Mouse (Mus musculus) limb, embryonic 13.5 days (tissue): ENCODE data around the gene Chil4. TPM values are rescaled to one million over a fixed set of nuclear protein-coding genes. Genes with fewer than 3 reads are reported as not detected.
"Not testable (repeated sequence)": the region's sequence is repeated elsewhere in the genome, so short reads cannot be mapped to it uniquely, and the experiment has no call there.

Experiments
- ATAC-seq: fragments of 200-750 bp; cut with Nextera tagmentation; 2 replicates; pipeline ENCODE4 v1.8.0; 2017; ENCODE audit warnings: low read depth, moderate number of reproducible peaks, moderate TSS enrichment; ENCODE audit not compliant: low FRiP score
- H3K27ac ChIP-seq: fragments of 300-500 bp; sonication (generic); 2 replicates; pipeline ENCODE4 v1.5.1; 2015; ENCODE audit warnings: inconsistent platforms, mild to moderate bottlenecking, moderate library complexity
- H3K27me3 ChIP-seq: fragments of 300-500 bp; sonication (generic); 2 replicates; pipeline ENCODE4 v1.6.1; 2015; ENCODE audit warnings: mild to moderate bottlenecking, inconsistent platforms
- H3K36me3 ChIP-seq: fragments of 300-500 bp; sonication (generic); 2 replicates; pipeline ENCODE4 v1.6.1; 2015; ENCODE audit warnings: inconsistent platforms, mild to moderate bottlenecking, moderate library complexity
- H3K4me1 ChIP-seq: fragments of 300-500 bp; sonication (generic); 2 replicates; pipeline ENCODE4 v1.6.1; 2015; ENCODE audit warnings: inconsistent platforms
- H3K4me2 ChIP-seq: fragments of 300-500 bp; sonication (generic); replicated peaks from 2 replicates; pipeline ENCODE4 v1.6.1; 2015; ENCODE audit warnings: inconsistent platforms, mild to moderate bottlenecking, moderate library complexity
- H3K4me3 ChIP-seq: fragments of 300-500 bp; sonication (generic); 2 replicates; pipeline ENCODE4 v1.5.1; 2015; ENCODE audit warnings: moderate library complexity, mild to moderate bottlenecking, inconsistent platforms
- H3K9ac ChIP-seq: fragments of 300-500 bp; sonication (generic); 2 replicates; pipeline ENCODE4 v1.6.1; 2015; ENCODE audit warnings: mild to moderate bottlenecking, inconsistent platforms
- H3K9me3 ChIP-seq: fragments of 300-500 bp; sonication (generic); 2 replicates; pipeline ENCODE4 v1.6.1; 2016; ENCODE audit warnings: inconsistent platforms
- WGBS: fragments of 180-500 bp; shearing (Covaris S2); methylation state at CpG from one replicate; pipeline ENCODE4 v1.1.7; 2015; 5-methylcytosine and 5-hydroxymethylcytosine counted together
- polyA plus RNA-seq: library from polyadenylated mRNA; unstranded; fragments of >200 nt; fragmentation: Nextera tagmentation; extraction: Ambion mirVana; gene quantifications from 2 replicates; pipeline ENCODE4 v1.2.1, GENCODE M21; 2015

Chil4 gene
- not detected in 2 replicates for polyA plus RNA-seq

GRCm38 (mm10) chr3:106219407-106219806, at the start of gene Chil4:
Chil4 (minus strand) TSS chr3:106219507.
- no peaks in the 10 kb centered on the region for H3K36me3 ChIP-seq
- H3K4me3 ChIP-seq: no peak within 1 kb of the TSS
- 86% methylated on average over 2 of the region's 2 CpGs for WGBS
- H3K27me3 ChIP-seq: no peaks in the 10 kb centered on the region
- 0 out of 2 replicates have a peak, but pooled peaks cover 7% of the 10 kb centered on the region for H3K9me3 ChIP-seq
- H3K4me2 ChIP-seq: no peak within 1 kb of the TSS
- no peak within 1 kb of the TSS for H3K27ac ChIP-seq
- no peaks in the 10 kb centered on the region for H3K4me1 ChIP-seq
- no peak for ATAC-seq
- no peak within 1 kb of the TSS for H3K9ac ChIP-seq

- Histone ChIP-seq H3K4me1 (no peaks in the 10 kb centered on the region), H3K9me3 (peaks cover 3% of the 10 kb centered on the region; the same call in 1 of the 2 replicates), H3K36me3 (no peaks in the 10 kb centered on the region), H3K27ac (no peak overlapping the region), H3K9ac (no peak overlapping the region), H3K27me3 (no peaks in the 10 kb centered on the region), H3K4me2 (no peak overlapping the region), H3K4me3 (no peak overlapping the region)
- ATAC-seq: no peak
- 79% methylated on average over 2 of the region's 2 CpGs for WGBS
Observed at GRCm38 (mm10) chr3:106265854-106266253, 46.5 kb upstream of the Chil4 start.

DNA sequence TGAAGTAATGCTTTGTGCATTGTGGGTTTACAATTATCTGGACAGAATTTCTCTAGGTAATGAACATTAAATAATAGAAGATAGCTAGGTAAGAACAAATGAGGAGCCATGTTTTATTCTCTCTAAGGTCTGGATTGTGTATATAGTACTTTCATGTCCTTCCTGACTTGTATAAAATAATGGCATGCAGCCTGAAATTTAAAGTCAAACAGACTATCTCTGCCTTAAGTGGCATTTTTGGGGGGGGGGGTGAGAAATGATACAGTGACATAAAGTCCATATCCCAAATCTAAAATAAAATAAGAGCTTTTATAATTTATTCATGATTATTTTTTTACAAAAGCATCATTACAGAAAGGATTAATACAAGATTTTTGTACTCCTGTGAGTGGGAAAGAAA, 45.5 kb upstream of the Chil4 start:
- no peaks in the 10 kb centered on the region for H3K36me3 ChIP-seq
- no peak overlapping the region for H3K27ac ChIP-seq
- H3K4me3 ChIP-seq: no peak overlapping the region
- no peak overlapping the region for H3K9ac ChIP-seq
- H3K27me3 ChIP-seq: no peaks in the 10 kb centered on the region
- no peak for ATAC-seq
- H3K4me1 ChIP-seq: no peaks in the 10 kb centered on the region
- peaks cover 3% of the 10 kb centered on the region; the same call in 1 of the 2 replicates for H3K9me3 ChIP-seq
- no peak overlapping the region for H3K4me2 ChIP-seq

GRCm38 (mm10) chr3:106257076-106257475, 37.8 kb upstream of the Chil4 start:
- not testable (repeated sequence) for H3K9ac ChIP-seq, H3K27me3 ChIP-seq, ATAC-seq, H3K4me1 ChIP-seq, H3K36me3 ChIP-seq, H3K4me2 ChIP-seq, H3K4me3 ChIP-seq, H3K27ac ChIP-seq
- peaks cover 36% of the 10 kb centered on the region for H3K9me3 ChIP-seq
- 87% methylated on average over 11 of the region's 11 CpGs for WGBS

DNA sequence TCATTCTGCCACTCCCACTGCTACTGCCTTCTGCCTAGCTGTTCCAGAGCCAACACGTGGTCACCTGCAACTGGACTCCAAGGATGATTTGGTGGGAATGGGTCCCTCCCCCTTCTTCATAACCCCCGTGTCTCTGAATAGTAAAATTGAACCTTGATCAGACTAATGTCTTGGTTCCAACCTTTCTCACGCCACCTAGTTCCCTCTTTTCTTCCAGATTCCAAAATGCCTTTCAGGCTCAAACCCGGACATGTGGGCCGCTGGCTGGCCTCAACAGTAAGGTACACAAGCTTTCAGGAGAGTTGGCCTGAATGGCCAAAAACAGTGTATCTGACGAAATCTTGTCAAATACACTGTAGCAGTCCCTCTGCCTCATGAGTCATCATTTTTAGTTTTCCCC, 33.4 kb upstream of the Chil4 start:
- Histone ChIP-seq H3K36me3 (no peaks in the 10 kb centered on the region), H3K4me1 (no peaks in the 10 kb centered on the region), H3K9me3 (peaks cover 46% of the 10 kb centered on the region), H3K9ac (no peak overlapping the region), H3K4me2 (no peak overlapping the region), H3K4me3 (no peak overlapping the region), H3K27ac (no peak overlapping the region), H3K27me3 (no peaks in the 10 kb centered on the region)
- ATAC-seq: no peak
- 83% methylated on average over 6 of the region's 6 CpGs for WGBS

GRCm38 (mm10) chr3:106250763-106251399, 31.6 kb upstream of the Chil4 start:
- not testable (repeated sequence) for H3K27me3 ChIP-seq, H3K4me2 ChIP-seq, H3K27ac ChIP-seq, H3K4me3 ChIP-seq, H3K9ac ChIP-seq, ATAC-seq, H3K36me3 ChIP-seq, H3K4me1 ChIP-seq
- peaks cover 39% of the 10 kb centered on the region for H3K9me3 ChIP-seq
- 74% methylated on average over 5 of the region's 5 CpGs for WGBS

GRCm38 (mm10) chr3:106247369-106247768, 28.1 kb upstream of the Chil4 start:
- not testable (repeated sequence) for H3K36me3 ChIP-seq, H3K9ac ChIP-seq, H3K4me1 ChIP-seq, H3K27me3 ChIP-seq, H3K27ac ChIP-seq, H3K4me3 ChIP-seq, H3K4me2 ChIP-seq, ATAC-seq
- 81% methylated on average over 9 of the region's 9 CpGs for WGBS
- peaks cover 32% of the 10 kb centered on the region for H3K9me3 ChIP-seq

GRCm38 (mm10) chr3:106240210-106240609, 20.9 kb upstream of the Chil4 start:
- not testable (repeated sequence) for H3K36me3 ChIP-seq, ATAC-seq, H3K27me3 ChIP-seq, H3K4me2 ChIP-seq, H3K27ac ChIP-seq, H3K4me1 ChIP-seq, H3K9ac ChIP-seq, H3K4me3 ChIP-seq
- H3K9me3 ChIP-seq: peaks cover 42% of the 10 kb centered on the region
- 90% methylated on average over 1 of the region's 1 CpGs for WGBS

DNA sequence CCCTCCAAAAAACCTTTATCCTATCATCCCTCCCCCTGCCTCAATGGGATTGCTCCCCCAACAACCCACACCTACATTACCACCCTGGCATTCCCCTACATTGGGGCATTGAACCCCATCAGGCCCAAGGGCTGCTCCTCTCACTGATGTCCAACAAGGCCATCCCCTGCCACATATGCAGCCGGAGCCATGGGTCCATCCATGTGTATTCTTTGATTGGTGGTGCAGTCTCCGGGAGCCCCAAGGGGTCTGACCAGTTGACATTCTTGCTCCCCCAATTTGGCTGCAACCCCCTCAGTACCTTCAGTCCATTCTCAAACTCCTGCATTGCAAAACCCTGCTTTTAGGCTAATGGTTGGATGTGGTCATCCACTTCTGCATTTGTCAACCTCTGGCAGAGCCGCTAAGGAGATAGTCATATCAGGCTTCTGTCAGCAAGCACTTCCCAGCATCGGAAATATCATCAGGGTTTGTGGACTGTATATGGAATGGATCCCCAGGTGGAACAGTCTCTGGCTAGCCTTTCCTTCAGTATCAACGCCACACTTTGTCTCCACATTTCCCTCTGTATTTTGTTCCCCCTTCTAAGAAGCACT, 20.0 kb upstream of the Chil4 start:
- no peak for ATAC-seq
- 93% methylated on average over 5 of the region's 5 CpGs for WGBS
- H3K4me3 ChIP-seq: no peak overlapping the region

GRCm38 (mm10) chr3:106223391-106223790, 4.1 kb upstream of the Chil4 start:
- WGBS: 67% methylated on average over 3 of the region's 3 CpGs
- not testable (repeated sequence) for H3K4me2 ChIP-seq, H3K4me1 ChIP-seq, H3K9ac ChIP-seq, H3K36me3 ChIP-seq, H3K4me3 ChIP-seq, H3K27ac ChIP-seq, ATAC-seq, H3K27me3 ChIP-seq
- H3K9me3 ChIP-seq: peaks cover 12% of the 10 kb centered on the region

More for the DNA sequence above, 20.0 kb upstream of the Chil4 start:
- Histone ChIP-seq H3K27ac (no peak overlapping the region), H3K4me2 (no peak overlapping the region), H3K9me3 (peaks cover 46% of the 10 kb centered on the region), H3K36me3 (no peaks in the 10 kb centered on the region), H3K9ac (no peak overlapping the region), H3K27me3 (no peaks in the 10 kb centered on the region), H3K4me1 (no peaks in the 10 kb centered on the region)

DNA sequence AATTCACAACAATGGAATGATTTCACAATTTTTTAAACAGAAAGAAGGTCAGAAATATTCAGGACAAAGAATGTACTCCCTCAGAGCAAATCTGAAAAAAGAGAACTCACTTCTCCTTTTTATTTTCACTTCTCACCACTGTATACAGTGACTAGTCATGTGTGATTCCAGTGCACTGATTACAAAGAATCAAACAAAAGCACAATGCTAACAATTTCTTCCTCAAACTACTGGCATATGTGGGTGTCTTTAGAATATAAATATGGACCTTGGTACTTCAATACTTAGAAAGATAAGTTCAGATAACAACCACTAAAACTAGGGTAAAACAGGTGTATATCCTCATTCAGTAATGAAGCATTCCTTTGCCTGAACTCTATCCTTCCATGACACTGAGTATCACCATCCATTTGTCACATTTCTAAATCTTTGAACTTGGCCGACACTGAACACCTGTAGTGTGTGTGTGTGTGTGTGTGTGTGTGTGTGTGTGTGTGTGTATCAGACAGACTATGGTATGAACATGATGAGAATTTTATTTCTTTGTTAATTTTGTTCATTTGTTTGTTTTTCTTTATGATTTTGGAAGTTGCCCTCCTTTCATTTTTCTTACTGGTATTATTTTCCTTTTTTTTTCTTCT, 2.4 kb upstream of the Chil4 start:
- no peaks in the 10 kb centered on the region for H3K4me1 ChIP-seq
- H3K36me3 ChIP-seq: no peaks in the 10 kb centered on the region
- no peak overlapping the region for H3K9ac ChIP-seq
- H3K9me3 ChIP-seq: peaks cover 17% of the 10 kb centered on the region
- H3K27me3 ChIP-seq: no peaks in the 10 kb centered on the region
- 91% methylated on average over 1 of the region's 1 CpGs for WGBS
- no peak overlapping the region for H3K4me3 ChIP-seq
- ATAC-seq: no peak
- no peak overlapping the region for H3K27ac ChIP-seq
- H3K4me2 ChIP-seq: no peak overlapping the region

- not testable (repeated sequence) for H3K27me3 ChIP-seq, H3K4me2 ChIP-seq, H3K27ac ChIP-seq, H3K4me1 ChIP-seq, H3K9ac ChIP-seq, H3K36me3 ChIP-seq, H3K4me3 ChIP-seq, H3K9me3 ChIP-seq
- ATAC-seq: 0 out of 2 replicates have a peak, but pooled peaks have one; percentile 24
- 82% methylated on average over 4 of the region's 4 CpGs for WGBS
Observed at GRCm38 (mm10) chr3:106218284-106218954, 888 bp downstream of the Chil4 start.
